ENCODE assay signal across 34 mouse cellular contexts in genomic region chr10:19853609-19854008, GRCm38 (mm10). TPM values are rescaled to one million over a fixed set of nuclear protein-coding genes. Genes with fewer than 3 reads are reported as not detected.
"Had no signal": no experiment of that assay in that cellular context is flagged by ENCODE, and none has a peak within 500 bp of the region (broad histone marks: within the 10 kb centered on the region; RNA-seq: fewer than 3 reads in every experiment).

No protein-coding gene starts in this region.

- H3K36me3 ChIP-seq: limb, embryonic 10.5 days; limb, embryonic 12.5 days; limb, embryonic 13.5 days; limb, embryonic 15.5 days; liver, embryonic 12.5 days; liver, embryonic 13.5 days; liver, embryonic 15.5 days; lung, embryonic 15.5 days; midbrain, embryonic 10.5 days; midbrain, embryonic 12.5 days; midbrain, embryonic 13.5 days; midbrain, embryonic 15.5 days had no signal

- H3K27ac ChIP-seq: left cerebral cortex, adult 2 months; limb, embryonic 10.5 days; limb, embryonic 12.5 days; limb, embryonic 13.5 days; limb, embryonic 15.5 days; liver, embryonic 12.5 days; liver, embryonic 13.5 days; liver, embryonic 14.5 days; liver, embryonic 15.5 days; lung, embryonic 15.5 days; macrophage; midbrain, embryonic 10.5 days; midbrain, embryonic 12.5 days; midbrain, embryonic 13.5 days; midbrain, embryonic 15.5 days had no signal

- H3K9ac ChIP-seq: limb, embryonic 12.5 days; limb, embryonic 13.5 days; limb, embryonic 15.5 days; liver, embryonic 12.5 days; liver, embryonic 13.5 days; liver, embryonic 14.5 days; liver, embryonic 15.5 days; liver, postnatal 0 days; lung, embryonic 14.5 days; lung, embryonic 15.5 days; midbrain, embryonic 12.5 days; midbrain, embryonic 13.5 days; midbrain, embryonic 15.5 days had no signal

- ATAC-seq: liver, embryonic 12.5 days; liver, postnatal 0 days; lung, postnatal 0 days; midbrain, embryonic 13.5 days; midbrain, embryonic 15.5 days; midbrain, embryonic 16.5 days had no signal

- H3K4me3 ChIP-seq: left cerebral cortex, adult 2 months; limb, embryonic 10.5 days; limb, embryonic 12.5 days; limb, embryonic 13.5 days; limb, embryonic 15.5 days; liver, embryonic 12.5 days; liver, embryonic 13.5 days; liver, embryonic 15.5 days; lung, embryonic 15.5 days; megakaryocyte, embryonic 14.5 days; midbrain, embryonic 10.5 days; midbrain, embryonic 12.5 days; midbrain, embryonic 13.5 days; midbrain, embryonic 15.5 days; myocyte had no signal

- H3K4me2 ChIP-seq: limb, embryonic 12.5 days; limb, embryonic 13.5 days; limb, embryonic 15.5 days; liver, embryonic 11.5 days; liver, embryonic 12.5 days; liver, embryonic 13.5 days; liver, embryonic 15.5 days; lung, embryonic 14.5 days; lung, embryonic 15.5 days; midbrain, embryonic 11.5 days; midbrain, embryonic 12.5 days; midbrain, embryonic 13.5 days; midbrain, embryonic 15.5 days had no signal

- H3K27me3 ChIP-seq: megakaryocyte, embryonic 14.5 days had no signal

- H3K9me3 ChIP-seq: limb, embryonic 10.5 days; limb, embryonic 12.5 days; limb, embryonic 13.5 days; limb, embryonic 15.5 days; liver, embryonic 12.5 days; liver, embryonic 13.5 days; liver, embryonic 15.5 days; lung, embryonic 15.5 days; megakaryocyte, embryonic 14.5 days; midbrain, embryonic 10.5 days; midbrain, embryonic 12.5 days; midbrain, embryonic 13.5 days; midbrain, embryonic 15.5 days had no signal

- DNase-seq: left cerebral cortex, postnatal 4 days; liver; liver, embryonic 13.5 days; liver, postnatal 0 days; lung, adult 18-20 months; lung, adult 2 months; lung, embryonic 14.5 days; lung, postnatal 10 days; lung, postnatal 14 days; lung, postnatal 36 days; lung, postnatal 4 days; midbrain, embryonic 14.5 days had no signal

RNA-seq across cellular contexts. Expression of gene Slc35d3, which starts 2.4 kb away (rescaled TPM):
- total RNA-seq: liver, adult 2 months; monocyte, adult 5-6 weeks had no signal
- polyA plus RNA-seq: liver, adult 2 months; myocyte had no signal
